Mouse (Mus musculus): Measurements from ENCODE around the gene Sfrp5.

GRCm38 (mm10) chr19:42240881-42241280, 38.8 kb upstream of the Sfrp5 start:
- TF ChIP-seq GATA1 (IDR thresholded peaks at IDR 0.05; ENCODE audit: borderline replicate concordance, low read length) (no peak), FLI1 (IDR thresholded peaks at IDR 0.05; ENCODE audit: low read length) (no peak)

Measured in megakaryocyte, embryonic 14.5 days (primary cell).